27 mouse cellular contexts compared by ENCODE assay signal in the genomic region with DNA sequence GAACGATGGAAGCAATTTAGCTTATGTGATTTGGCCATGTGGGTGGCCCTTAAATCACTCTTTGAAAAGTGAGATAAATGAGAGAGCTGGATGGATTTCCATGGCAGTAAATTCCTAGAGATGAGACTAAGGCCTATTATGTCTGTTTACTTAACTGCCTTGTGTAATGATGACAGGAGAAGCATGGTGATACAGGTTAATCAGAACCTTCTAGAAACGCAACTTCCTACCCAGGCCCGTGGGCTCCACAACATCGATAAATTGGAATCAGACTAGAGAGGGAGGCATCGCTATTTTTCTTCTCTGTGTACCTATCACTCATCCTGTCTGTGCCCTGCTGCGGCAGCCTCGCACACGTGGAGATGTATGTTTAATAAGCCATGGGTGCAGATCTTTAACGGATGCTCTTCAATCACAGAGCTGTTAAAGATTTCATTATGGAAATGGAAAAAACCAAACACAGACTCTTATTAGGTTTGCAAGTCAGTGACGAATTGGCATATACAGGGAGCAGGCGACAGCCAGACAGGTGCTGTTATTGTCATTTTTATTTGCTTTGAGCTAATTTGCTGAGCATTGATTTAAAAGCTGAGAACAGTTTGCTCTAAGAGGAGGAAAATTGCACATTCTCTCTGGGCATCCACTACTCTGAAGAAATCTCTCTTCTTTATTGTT.
A peak's percentile ranks its signal among the peaks of the same experiment; 100 is the strongest.
DNase-seq lines count a peak whose midpoint lies in the region; ATAC-seq and TF ChIP-seq lines count a peak whose summit lies in the region.
"Had no signal": no experiment of that assay in that cellular context is flagged by ENCODE, and none has a peak within 500 bp of the region (broad histone marks: within the 10 kb centered on the region; RNA-seq: fewer than 3 reads in every experiment).

No protein-coding gene starts in this region.

- no peak overlapping the region for H3K27ac ChIP-seq in hindbrain, embryonic 11.5 days (ENCODE audit: low read depth, low read length)
- no peak overlapping the region for H3K27ac ChIP-seq in hindbrain, postnatal 0 days
- no peak overlapping the region for H3K27ac ChIP-seq in neural tube, embryonic 11.5 days (ENCODE audit: low read depth, low read length)
- H3K27ac ChIP-seq in hindbrain, embryonic 16.5 days (ENCODE audit: low read depth, low read length): no peak overlapping the region
- no peak overlapping the region for H3K27ac ChIP-seq in intestine, embryonic 16.5 days (ENCODE audit: low read length)
- no peak overlapping the region for H3K27ac ChIP-seq in heart, embryonic 12.5 days (ENCODE audit: poor library complexity, severe bottlenecking)
- H3K27ac ChIP-seq: embryonic facial prominence, embryonic 12.5 days; gastrocnemius, adult 2 months; heart, embryonic 15.5 days; left cerebral cortex, adult 2 months; limb, embryonic 15.5 days; liver, embryonic 15.5 days; lung, embryonic 15.5 days; stomach, postnatal 0 days had no signal

- no peak for TF ChIP-seq CTCF in hindbrain, postnatal 0 days (IDR thresholded peaks at IDR 0.05; ENCODE audit: low read depth)

- DNase-seq in hindbrain, embryonic 11.5 days (ENCODE audit: low spot score): no peak
- no peak for DNase-seq in hindbrain, postnatal 0 days (ENCODE audit: low spot score)
- DNase-seq in neural tube, embryonic 11.5 days (ENCODE audit: low spot score): peak; percentile 16
- DNase-seq in neural tube, embryonic 10.5 days (ENCODE audit: extremely low spot score, low spot score): no peak
- DNase-seq: B cell, adult 2 months; cerebellum, adult 18-20 months; cerebellum, postnatal 25 days; gastrocnemius, adult 2 months; heart, postnatal 36 days; kidney, adult 9 months; kidney, postnatal 25 days; left cerebral cortex, postnatal 4 days; lung, postnatal 36 days had no signal

- no peak overlapping the region for H3K4me2 ChIP-seq in hindbrain, embryonic 11.5 days (replicated peaks; ENCODE audit: low read depth, low read length)
- no peak overlapping the region for H3K4me2 ChIP-seq in hindbrain, postnatal 0 days (ENCODE audit: low read depth, low read length)
- no peak overlapping the region for H3K4me2 ChIP-seq in neural tube, embryonic 11.5 days (ENCODE audit: low read depth)
- H3K4me2 ChIP-seq in hindbrain, embryonic 16.5 days (ENCODE audit: low read length): no peak overlapping the region
- H3K4me2 ChIP-seq in intestine, embryonic 16.5 days (ENCODE audit: low read depth, low read length): no peak overlapping the region
- no peak overlapping the region for H3K4me2 ChIP-seq in heart, embryonic 12.5 days
- H3K4me2 ChIP-seq: embryonic facial prominence, embryonic 12.5 days; heart, embryonic 15.5 days; limb, embryonic 15.5 days; liver, embryonic 15.5 days; lung, embryonic 15.5 days had no signal

- whole genome bisulfite sequencing in hindbrain, embryonic 11.5 days: 71% methylated on average over 11 of the region's 11 CpGs
- WGBS in hindbrain, postnatal 0 days: 66% methylated on average over 11 of the region's 11 CpGs
- WGBS in neural tube, embryonic 11.5 days: 71% methylated on average over 11 of the region's 11 CpGs
- WGBS in hindbrain, embryonic 16.5 days: 55% methylated on average over 11 of the region's 11 CpGs
- 50% methylated on average over 11 of the region's 11 CpGs for WGBS in intestine, embryonic 16.5 days
- WGBS in heart, embryonic 12.5 days: 75% methylated on average over 11 of the region's 11 CpGs

- no peaks in the 10 kb centered on the region for H3K27me3 ChIP-seq in hindbrain, embryonic 11.5 days (ENCODE audit: control insufficient read depth, insufficient read depth, low read length)
- H3K27me3 ChIP-seq in hindbrain, postnatal 0 days (ENCODE audit: insufficient read depth, low read length): no peaks in the 10 kb centered on the region
- H3K27me3 ChIP-seq in neural tube, embryonic 11.5 days (ENCODE audit: control insufficient read depth, insufficient read depth, low read length): no peaks in the 10 kb centered on the region
- H3K27me3 ChIP-seq in hindbrain, embryonic 16.5 days (replicated peaks; ENCODE audit: control insufficient read depth, insufficient read depth, low read length): no peaks in the 10 kb centered on the region
- no peaks in the 10 kb centered on the region for H3K27me3 ChIP-seq in intestine, embryonic 16.5 days (replicated peaks; ENCODE audit: control insufficient read depth, insufficient read depth, low read length)
- no peaks in the 10 kb centered on the region for H3K27me3 ChIP-seq in heart, embryonic 12.5 days (replicated peaks)
- H3K27me3 ChIP-seq: CH12.LX; embryonic facial prominence, embryonic 12.5 days; heart, embryonic 15.5 days; limb, embryonic 15.5 days; liver, embryonic 15.5 days; lung, embryonic 15.5 days; megakaryocyte, embryonic 14.5 days; Patski had no signal

- no peaks in the 10 kb centered on the region for H3K36me3 ChIP-seq in hindbrain, embryonic 11.5 days (ENCODE audit: control insufficient read depth, insufficient read depth, low read length)
- no peaks in the 10 kb centered on the region for H3K36me3 ChIP-seq in hindbrain, postnatal 0 days (ENCODE audit: insufficient read depth, low read length)
- no peaks in the 10 kb centered on the region for H3K36me3 ChIP-seq in neural tube, embryonic 11.5 days (ENCODE audit: control insufficient read depth, insufficient read depth, low read length)
- H3K36me3 ChIP-seq in hindbrain, embryonic 16.5 days (ENCODE audit: control insufficient read depth, insufficient read depth, low read length): no peaks in the 10 kb centered on the region
- H3K36me3 ChIP-seq in intestine, embryonic 16.5 days (ENCODE audit: control insufficient read depth, insufficient read depth, low read length): no peaks in the 10 kb centered on the region
- no peaks in the 10 kb centered on the region for H3K36me3 ChIP-seq in heart, embryonic 12.5 days
- H3K36me3 ChIP-seq: embryonic facial prominence, embryonic 12.5 days; G1E; heart, embryonic 15.5 days; limb, embryonic 15.5 days; liver, embryonic 15.5 days; lung, embryonic 15.5 days had no signal

- no peak overlapping the region for H3K9ac ChIP-seq in hindbrain, embryonic 11.5 days (ENCODE audit: low read depth, low read length)
- no peak overlapping the region for H3K9ac ChIP-seq in hindbrain, postnatal 0 days (replicated peaks; ENCODE audit: low read length)
- no peak overlapping the region for H3K9ac ChIP-seq in neural tube, embryonic 11.5 days (ENCODE audit: low read length)
- no peak overlapping the region for H3K9ac ChIP-seq in hindbrain, embryonic 16.5 days (ENCODE audit: low read depth, low read length)
- no peak overlapping the region for H3K9ac ChIP-seq in intestine, embryonic 16.5 days (ENCODE audit: low read depth, low read length)
- H3K9ac ChIP-seq in heart, embryonic 12.5 days: no peak overlapping the region
- H3K9ac ChIP-seq: embryonic facial prominence, embryonic 12.5 days; heart, embryonic 15.5 days; limb, embryonic 15.5 days; liver, embryonic 15.5 days; lung, embryonic 15.5 days had no signal

- peak; percentile 64 for ATAC-seq in hindbrain, embryonic 11.5 days (ENCODE audit: low FRiP score)
- no peak for ATAC-seq in hindbrain, postnatal 0 days
- ATAC-seq in neural tube, embryonic 11.5 days (ENCODE audit: insufficient read depth, low FRiP score, low TSS enrichment): 0 out of 2 replicates have a peak, but pooled peaks have one; percentile 33
- peak; percentile 50; the same call in 1 of the 2 replicates for ATAC-seq in hindbrain, embryonic 16.5 days
- ATAC-seq in intestine, embryonic 16.5 days: no peak
- ATAC-seq in heart, embryonic 12.5 days (ENCODE audit: insufficient number of reproducible peaks, low FRiP score): no peak
- ATAC-seq: Patski had no signal

- H3K4me3 ChIP-seq in hindbrain, embryonic 11.5 days (ENCODE audit: low read depth, low read length): no peak overlapping the region
- no peak overlapping the region for H3K4me3 ChIP-seq in hindbrain, postnatal 0 days (ENCODE audit: low read length)
- no peak overlapping the region for H3K4me3 ChIP-seq in neural tube, embryonic 11.5 days (ENCODE audit: low read depth, low read length)
- no peak overlapping the region for H3K4me3 ChIP-seq in hindbrain, embryonic 16.5 days (ENCODE audit: low read length)
- no peak overlapping the region for H3K4me3 ChIP-seq in intestine, embryonic 16.5 days (ENCODE audit: low read length)
- no peak overlapping the region for H3K4me3 ChIP-seq in heart, embryonic 12.5 days
- H3K4me3 ChIP-seq: embryonic facial prominence, embryonic 12.5 days; gastrocnemius, adult 2 months; heart, embryonic 15.5 days; left cerebral cortex, adult 2 months; limb, embryonic 15.5 days; liver, embryonic 15.5 days; lung, embryonic 15.5 days; megakaryocyte, embryonic 14.5 days had no signal

- no peaks in the 10 kb centered on the region for H3K4me1 ChIP-seq in hindbrain, embryonic 11.5 days (replicated peaks; ENCODE audit: control insufficient read depth, insufficient read depth, low read length)
- no peaks in the 10 kb centered on the region for H3K4me1 ChIP-seq in hindbrain, postnatal 0 days (ENCODE audit: insufficient read depth, low read length)
- H3K4me1 ChIP-seq in neural tube, embryonic 11.5 days (ENCODE audit: control insufficient read depth, insufficient read depth, low read length): no peaks in the 10 kb centered on the region
- no peaks in the 10 kb centered on the region for H3K4me1 ChIP-seq in hindbrain, embryonic 16.5 days (ENCODE audit: control insufficient read depth, insufficient read depth, low read depth, low read length)
- no peaks in the 10 kb centered on the region for H3K4me1 ChIP-seq in intestine, embryonic 16.5 days (ENCODE audit: control insufficient read depth, insufficient read depth, low read length)
- H3K4me1 ChIP-seq in heart, embryonic 12.5 days (replicated peaks): peaks cover 3% of the 10 kb centered on the region; the same call in 1 of the 2 replicates
- H3K4me1 ChIP-seq: embryonic facial prominence, embryonic 12.5 days; limb, embryonic 15.5 days; liver, embryonic 15.5 days; megakaryocyte, embryonic 14.5 days had no signal

- H3K9me3 ChIP-seq in hindbrain, embryonic 11.5 days (ENCODE audit: control insufficient read depth, low read length): no peaks in the 10 kb centered on the region
- no peaks in the 10 kb centered on the region for H3K9me3 ChIP-seq in hindbrain, postnatal 0 days (ENCODE audit: low read length)
- H3K9me3 ChIP-seq in neural tube, embryonic 11.5 days (ENCODE audit: control insufficient read depth, low read length): no peaks in the 10 kb centered on the region
- no peaks in the 10 kb centered on the region for H3K9me3 ChIP-seq in hindbrain, embryonic 16.5 days (ENCODE audit: control insufficient read depth, low read length)
- H3K9me3 ChIP-seq in intestine, embryonic 16.5 days (ENCODE audit: control insufficient read depth, low read length): no peaks in the 10 kb centered on the region
- no peaks in the 10 kb centered on the region for H3K9me3 ChIP-seq in heart, embryonic 12.5 days (replicated peaks)
- H3K9me3 ChIP-seq: embryonic facial prominence, embryonic 12.5 days; heart, embryonic 15.5 days; limb, embryonic 15.5 days; liver, embryonic 15.5 days; lung, embryonic 15.5 days had no signal

Comparison
In these comparisons a context has a peak if more than half of its experiments do, and no peak if none do; other contexts are left out.
1. ATAC-seq: peak in hindbrain, embryonic 11.5 days (single experiment), neural tube, embryonic 11.5 days (single experiment) and hindbrain, embryonic 16.5 days (single experiment); none in hindbrain, postnatal 0 days (single experiment), intestine, embryonic 16.5 days (single experiment) and heart, embryonic 12.5 days (single experiment).